Mouse (Mus musculus) hindbrain, embryonic 14.5 days (tissue): ENCODE data around the gene Lrrtm3. TPM values are rescaled to one million over a fixed set of nuclear protein-coding genes. Genes with fewer than 3 reads are reported as not detected.
A peak's percentile ranks its signal among the peaks of the same experiment; 100 is the strongest.

Experiments
- ATAC-seq: fragments of 200-750 bp; cut with Nextera tagmentation; 2 replicates; pipeline ENCODE4 v1.8.0; 2017; ENCODE audit warnings: moderate number of reproducible peaks, mild to moderate bottlenecking, moderate TSS enrichment, moderate library complexity; ENCODE audit not compliant: low FRiP score
- DNase-seq: peaks from one replicate; pipeline ENCODE4 v3.0.0-alpha.2; 2015; ENCODE audit warnings: low spot score
- H3K27ac ChIP-seq: fragments of 300-500 bp; sonication (generic); 2 replicates; pipeline ENCODE4 v1.5.1; 2014; ENCODE audit warnings: mild to moderate bottlenecking, moderate library complexity
- H3K27me3 ChIP-seq: fragments of 300-500 bp; sonication (generic); 2 replicates; pipeline ENCODE4 v1.6.1; 2014; ENCODE audit warnings: mild to moderate bottlenecking, low read length, mixed read lengths; ENCODE audit not compliant: control insufficient read depth, insufficient read depth
- H3K36me3 ChIP-seq: fragments of 300-500 bp; sonication (generic); replicated peaks from 2 replicates; pipeline ENCODE4 v1.6.1; 2014; ENCODE audit not compliant: control insufficient read depth, insufficient read depth
- H3K4me1 ChIP-seq: fragments of 300-500 bp; sonication (generic); replicated peaks from 2 replicates; pipeline ENCODE4 v1.6.1; 2014; ENCODE audit warnings: antibody characterized with exemption, low read length, mixed read lengths; ENCODE audit not compliant: control insufficient read depth, insufficient read depth
- H3K4me2 ChIP-seq: fragments of 300-500 bp; sonication (generic); replicated peaks from 2 replicates; pipeline ENCODE4 v1.6.1; 2014; ENCODE audit warnings: mild to moderate bottlenecking, moderate library complexity
- H3K4me3 ChIP-seq: fragments of 300-500 bp; sonication (generic); replicated peaks from 2 replicates; pipeline ENCODE4 v1.5.1; 2014; ENCODE audit warnings: mild to moderate bottlenecking, low read length
- H3K9ac ChIP-seq: fragments of 300-500 bp; sonication (generic); 2 replicates; pipeline ENCODE4 v1.6.1; 2014
- H3K9me3 ChIP-seq: fragments of 300-500 bp; sonication (generic); 2 replicates; pipeline ENCODE4 v1.6.1; 2016; ENCODE audit warnings: low read length; ENCODE audit not compliant: control insufficient read depth
- WGBS: fragments of 180-500 bp; shearing (Covaris S2); extraction: QIAGEN DNeasy Blood & Tissue Kit; methylation state at CpG from one replicate; pipeline ENCODE4 v1.1.7; 2014; 5-methylcytosine and 5-hydroxymethylcytosine counted together
- polyA plus RNA-seq: library from polyadenylated mRNA; unstranded; fragments of >200 nt; fragmentation: Nextera tagmentation; extraction: Ambion mirVana; gene quantifications from 2 replicates; pipeline ENCODE4 v1.2.1, GENCODE M21; 2014

Lrrtm3 gene
- polyA plus RNA-seq, 1 experiment from 2014 or later: 37.2 TPM

DNA sequence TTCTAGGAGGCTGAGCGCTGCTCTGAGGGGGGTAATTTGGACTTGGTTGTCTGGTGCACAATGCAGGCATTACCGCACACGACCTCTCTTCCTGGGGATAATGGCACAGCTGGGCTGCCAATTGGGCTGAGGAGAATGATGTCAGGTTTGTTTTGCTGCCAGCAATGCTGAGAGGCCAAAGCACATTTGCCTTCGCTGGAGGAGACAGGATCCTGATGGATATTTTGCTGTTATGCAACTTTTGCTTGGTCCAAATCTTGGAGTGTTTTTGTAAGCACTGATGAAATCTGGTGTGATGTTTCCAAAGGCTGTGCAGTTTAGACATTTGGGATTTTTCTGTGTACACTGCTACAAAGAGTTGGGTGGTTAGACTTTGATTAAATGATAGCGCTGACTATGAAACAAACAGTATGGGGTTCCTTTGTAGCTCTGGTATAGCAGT, 209.6 kb downstream of the Lrrtm3 start:
- H3K4me3 ChIP-seq: no peak overlapping the region
- H3K27me3 ChIP-seq: no peaks in the 10 kb centered on the region
- no peaks in the 10 kb centered on the region for H3K4me1 ChIP-seq
- H3K9me3 ChIP-seq: no peaks in the 10 kb centered on the region
- WGBS: 59% methylated on average over 5 of the region's 5 CpGs
- no peak overlapping the region for H3K27ac ChIP-seq
- DNase-seq (no peak), ATAC-seq (peak; percentile 69; the same call in 1 of the 2 replicates)
- no peak overlapping the region for H3K9ac ChIP-seq
- no peaks in the 10 kb centered on the region for H3K36me3 ChIP-seq
- H3K4me2 ChIP-seq: no peak overlapping the region

Other genes starting within 250 kb of the Lrrtm3 start
- gene Gm10118, start 162.8 kb downstream of the Lrrtm3 start, polyA plus RNA-seq: 1.9 and 2.2 TPM in 2 replicates